Mouse (Mus musculus) erythroblast, embryonic 14.5 days (primary cell): ENCODE data around the gene Rsph10b. TPM values are rescaled to one million over a fixed set of nuclear protein-coding genes. Genes with fewer than 3 reads are reported as not detected.
A peak's percentile ranks its signal among the peaks of the same experiment; 100 is the strongest.

Experiments
- H3K27me3 ChIP-seq: 2 replicates; pipeline ENCODE4 v1.6.1; 2012; ENCODE audit warnings: inconsistent platforms; ENCODE audit not compliant: control insufficient read depth
- H3K36me3 ChIP-seq: 2 replicates; pipeline ENCODE4 v1.6.1; 2012; ENCODE audit warnings: mild to moderate bottlenecking, inconsistent platforms; ENCODE audit not compliant: control insufficient read depth
- H3K4me1 ChIP-seq: 2 replicates; pipeline ENCODE4 v1.6.1; 2012; ENCODE audit warnings: inconsistent platforms; ENCODE audit not compliant: control insufficient read depth
- H3K4me3 ChIP-seq: replicated peaks from 2 replicates; pipeline ENCODE3; 2012; ENCODE audit warnings: moderate library complexity, mild to moderate bottlenecking, inconsistent platforms
- H3K9me3 ChIP-seq: 2 replicates; pipeline ENCODE4 v1.6.1; 2012; ENCODE audit warnings: low read length, inconsistent platforms, mixed read lengths; ENCODE audit not compliant: control insufficient read depth
- GATA1 ChIP-seq: IDR thresholded peaks from 2 replicates; pipeline ENCODE4 v1.6.1; 2012; ENCODE audit warnings: low read length, inconsistent platforms, mixed read lengths
- TAL1 ChIP-seq: IDR thresholded peaks from 3 replicates; pipeline ENCODE4 v1.6.1; 2012; ENCODE audit warnings: low read length, inconsistent platforms, mixed read lengths
- polyA plus RNA-seq: library from polyadenylated mRNA; stranded (reverse); fragments of >175 nt; gene quantifications from 2 replicates; pipeline ENCODE4 v1.2.3, GENCODE M21; 2012

The Rsph10b gene
- 0.05 TPM in 2 replicates for polyA plus RNA-seq

DNA sequence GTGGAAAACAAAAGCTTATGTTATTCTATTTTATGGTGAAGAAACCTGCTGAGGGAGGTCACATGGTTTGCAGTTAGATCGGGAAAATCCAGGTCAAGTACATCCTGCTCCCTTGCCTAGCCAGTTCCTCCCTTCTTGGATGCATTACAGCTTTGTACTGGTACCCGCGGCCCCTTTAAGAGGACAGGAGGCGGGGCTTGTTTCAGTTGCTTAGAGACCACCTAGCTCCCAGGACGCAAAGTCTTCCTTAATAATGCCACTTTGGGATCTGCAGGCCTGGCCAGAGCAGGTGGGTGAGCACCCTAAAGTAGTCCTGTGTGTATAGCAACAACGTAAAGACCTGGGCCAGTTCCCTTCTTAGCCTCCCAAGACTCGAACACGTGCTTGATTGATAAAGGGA lies at the start of gene Rsph10b:
Gene Rsph10b, plus strand, starts transcription at position 205 of the 400 bp plus-strand sequence.
- H3K36me3 ChIP-seq = peaks cover 56% of the 10 kb centered on the region
- H3K4me3 ChIP-seq = no peak within 1 kb of the TSS
- H3K9me3 ChIP-seq = no peaks in the 10 kb centered on the region
- TF ChIP-seq GATA1 = no peak
- TF ChIP-seq TAL1 = no peak
- peaks cover 10% of the 10 kb centered on the region for H3K4me1 ChIP-seq
- no peaks in the 10 kb centered on the region for H3K27me3 ChIP-seq

DNA sequence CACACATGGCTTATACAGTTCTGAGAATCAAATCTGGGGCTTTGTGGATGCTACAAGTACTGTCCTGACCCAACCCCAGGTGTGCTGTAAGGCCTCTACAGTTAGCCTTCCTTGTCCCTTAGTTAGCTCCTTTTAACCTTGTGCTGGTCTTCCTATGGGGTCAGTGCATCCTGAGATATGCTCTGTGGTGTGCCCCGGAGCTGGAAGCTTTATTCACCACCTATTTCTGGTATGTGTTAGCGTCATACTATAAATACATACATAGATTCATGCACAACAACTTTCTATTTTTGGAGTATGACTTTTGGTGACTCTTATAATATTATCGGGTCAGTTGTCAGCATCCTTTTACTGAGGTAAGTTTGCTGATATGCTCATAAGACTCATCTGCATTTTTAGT lies 47.6 kb upstream of the Rsph10b start:
- no peaks in the 10 kb centered on the region; the same call in 1 of the 2 replicates for H3K4me1 ChIP-seq
- H3K27me3 ChIP-seq = no peaks in the 10 kb centered on the region; the same call in 1 of the 2 replicates
- peaks cover 100% of the 10 kb centered on the region for H3K36me3 ChIP-seq
- no peak for TF ChIP-seq GATA1
- TF ChIP-seq TAL1 = no peak
- no peak overlapping the region for H3K4me3 ChIP-seq
- H3K9me3 ChIP-seq = peaks cover 27% of the 10 kb centered on the region

DNA sequence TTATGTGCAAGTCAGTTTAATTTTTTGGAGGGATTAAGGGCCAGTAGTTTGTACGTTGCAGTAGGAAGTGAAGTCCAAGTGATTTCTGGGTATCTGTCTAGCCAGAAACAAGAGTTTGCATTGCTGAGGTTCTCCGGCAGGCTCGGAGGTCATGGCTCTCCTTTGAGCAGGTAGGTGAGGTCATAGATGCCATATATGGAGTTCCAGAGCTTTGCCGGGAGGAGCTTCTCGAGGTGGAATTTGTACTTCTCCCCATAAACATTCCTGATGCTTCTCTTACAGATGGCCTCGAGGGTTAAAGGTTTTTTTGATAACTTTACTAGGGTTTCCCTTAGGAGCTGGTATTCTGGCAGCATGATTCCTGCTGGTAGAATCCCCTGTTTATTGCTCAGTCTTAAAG lies 42.1 kb upstream of the Rsph10b start:
- H3K9me3 ChIP-seq = peaks cover 4% of the 10 kb centered on the region

DNA sequence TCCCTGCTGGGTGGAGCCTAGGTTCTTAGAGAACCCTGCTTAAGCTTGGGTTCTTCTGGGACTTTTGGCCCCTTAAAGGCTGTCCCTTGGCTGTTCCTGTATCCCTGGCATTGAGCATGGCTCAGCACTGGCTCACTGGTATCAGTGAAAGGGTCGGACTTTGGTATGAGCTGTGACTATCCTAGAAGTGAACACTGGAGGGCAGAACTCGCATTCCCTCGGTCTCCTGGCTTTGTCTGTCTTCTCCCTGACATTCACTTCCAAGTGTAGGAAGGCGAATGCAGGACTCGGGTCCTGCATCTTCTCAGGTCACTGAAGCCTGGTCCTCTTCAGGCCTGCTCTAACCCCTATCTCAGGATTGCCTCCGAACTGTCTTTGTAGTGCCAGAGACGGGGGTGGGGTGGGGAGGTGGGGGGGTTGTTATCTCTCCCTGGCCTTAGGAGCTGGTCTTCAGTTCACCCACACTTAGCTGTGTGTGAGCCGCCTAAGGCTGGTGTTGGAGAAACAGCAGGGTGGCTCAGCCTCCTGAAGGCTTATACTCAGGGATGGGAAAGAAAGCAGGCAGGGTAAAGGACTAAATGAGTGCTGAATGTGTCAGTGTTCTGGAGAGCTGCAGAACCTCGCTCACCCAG lies 40.5 kb upstream of the Rsph10b start:
- H3K4me1 ChIP-seq = peaks cover 24% of the 10 kb centered on the region
- no peak overlapping the region for H3K4me3 ChIP-seq
- peaks cover 100% of the 10 kb centered on the region for H3K36me3 ChIP-seq
- no peaks in the 10 kb centered on the region for H3K27me3 ChIP-seq
- no peaks in the 10 kb centered on the region for H3K9me3 ChIP-seq
- no peak for TF ChIP-seq TAL1
- no peak for TF ChIP-seq GATA1

More for the DNA sequence above, 42.1 kb upstream of the Rsph10b start:
- Histone ChIP-seq H3K4me3 (no peak overlapping the region), H3K36me3 (peaks cover 100% of the 10 kb centered on the region), H3K4me1 (peaks cover 24% of the 10 kb centered on the region), H3K27me3 (no peaks in the 10 kb centered on the region; the same call in 1 of the 2 replicates)
- TF ChIP-seq TAL1 (no peak), GATA1 (no peak)

DNA sequence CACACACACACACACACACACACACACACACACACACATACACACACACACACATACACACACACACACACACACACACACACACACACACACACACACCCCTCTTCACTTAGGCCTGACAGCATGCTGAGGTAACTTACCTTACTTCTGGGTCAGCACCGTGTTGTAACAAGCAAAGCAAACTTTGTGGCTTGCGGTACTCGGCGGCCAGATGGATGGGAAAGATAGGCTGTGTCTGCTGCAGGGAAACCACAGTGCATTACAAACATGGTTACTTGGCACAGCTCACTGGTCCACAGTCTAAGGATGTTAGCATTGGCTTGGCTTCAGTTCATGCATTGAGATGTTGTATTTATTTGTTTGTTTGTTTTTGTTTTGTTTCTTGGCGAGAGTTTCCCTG lies 39.4 kb upstream of the Rsph10b start:
- H3K4me3 ChIP-seq = no peak overlapping the region
- no peaks in the 10 kb centered on the region for H3K9me3 ChIP-seq
- peaks cover 100% of the 10 kb centered on the region for H3K36me3 ChIP-seq
- TF ChIP-seq GATA1 (peak; percentile 24; the same call in 1 of the 2 replicates), TAL1 (no peak)
- H3K27me3 ChIP-seq = no peaks in the 10 kb centered on the region
- peaks cover 24% of the 10 kb centered on the region for H3K4me1 ChIP-seq

DNA sequence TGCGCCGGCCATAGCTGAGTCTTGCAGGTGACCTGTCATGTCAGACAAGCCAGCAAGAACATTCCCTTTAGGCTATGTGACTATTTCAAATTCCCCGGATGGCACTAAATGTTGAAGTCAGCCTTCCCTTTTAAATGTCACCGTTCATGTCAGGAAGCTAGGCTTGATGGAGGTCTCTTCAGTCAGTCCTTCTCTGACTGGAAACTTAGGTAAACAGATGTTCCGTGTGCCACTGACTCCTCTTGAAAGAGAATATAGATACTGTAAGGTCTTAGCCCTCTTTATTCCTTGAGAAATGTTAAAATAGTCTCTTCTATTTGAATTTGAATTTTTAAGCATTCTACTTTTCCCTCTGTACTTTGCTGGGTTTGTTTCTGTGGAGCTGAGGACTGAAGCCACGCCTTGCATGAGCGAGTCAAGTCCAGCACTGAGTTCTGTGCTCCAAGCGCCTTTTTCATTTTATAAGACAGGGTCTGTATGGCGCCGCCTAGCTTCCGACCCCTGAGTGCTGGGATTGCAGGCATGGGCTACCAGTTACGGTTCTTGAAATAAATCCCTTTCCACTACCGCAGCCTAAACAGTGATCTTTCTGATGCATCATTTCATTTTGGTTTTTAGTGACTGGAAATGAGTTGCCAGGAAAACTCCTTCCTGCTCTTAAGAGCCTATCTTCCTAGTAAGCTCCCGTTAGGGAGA lies 35.1 kb upstream of the Rsph10b start, which contains the start of gene Ankrd61:
Gene Ankrd61, minus strand, starts transcription at position 51 of the 696 bp plus-strand sequence.
- Histone ChIP-seq H3K9me3 (no peaks in the 10 kb centered on the region), H3K27me3 (no peaks in the 10 kb centered on the region), H3K4me3 (no peak within 1 kb of the TSS), H3K36me3 (peaks cover 100% of the 10 kb centered on the region), H3K4me1 (peaks cover 20% of the 10 kb centered on the region)
- TF ChIP-seq GATA1 = no peak
- TF ChIP-seq TAL1 = no peak

DNA sequence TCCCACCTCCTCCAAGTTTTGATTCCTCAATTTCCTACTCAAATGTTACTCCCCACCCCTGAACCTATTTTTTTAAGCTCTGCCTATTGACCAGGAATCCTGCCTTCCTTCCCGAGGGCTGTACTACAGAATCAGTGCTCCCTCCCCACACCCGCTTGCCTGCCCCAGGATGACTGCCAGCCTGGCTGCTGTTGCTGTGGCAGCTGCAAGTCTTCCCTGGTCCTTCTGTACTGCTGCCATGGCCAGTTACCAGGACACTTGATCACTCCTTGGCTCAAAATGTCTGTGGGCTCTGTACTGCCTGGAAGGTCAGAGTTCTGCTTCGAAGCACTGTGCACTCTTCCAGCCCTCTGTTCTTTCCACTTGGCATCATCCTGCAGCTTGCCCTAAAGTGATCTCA lies 30.7 kb upstream of the Rsph10b start:
- no peak overlapping the region for H3K4me3 ChIP-seq
- H3K4me1 ChIP-seq = peaks cover 40% of the 10 kb centered on the region
- H3K36me3 ChIP-seq = peaks cover 100% of the 10 kb centered on the region
- H3K9me3 ChIP-seq = no peaks in the 10 kb centered on the region
- no peaks in the 10 kb centered on the region for H3K27me3 ChIP-seq
- TF ChIP-seq TAL1 (no peak), GATA1 (no peak)

DNA sequence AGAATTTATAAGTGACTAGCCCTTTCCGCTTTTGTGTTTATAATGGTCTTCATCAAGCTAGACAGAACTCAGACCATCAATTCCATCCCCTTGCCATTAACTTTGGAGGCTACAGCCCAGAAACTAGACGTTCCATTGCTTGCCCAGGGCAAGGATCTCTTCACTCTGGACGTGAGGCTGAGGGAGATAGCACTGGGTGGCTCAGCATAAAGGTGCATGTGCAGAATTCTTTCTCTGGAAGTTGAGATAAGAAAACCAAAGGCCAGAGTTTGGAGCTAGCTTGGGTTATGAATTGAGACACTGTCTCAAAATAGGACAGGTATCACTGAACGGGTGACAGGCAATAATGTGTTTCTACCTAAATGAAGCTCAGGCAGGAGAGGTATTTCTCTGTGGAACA lies 29.0 kb upstream of the Rsph10b start:
- Histone ChIP-seq H3K27me3 (no peaks in the 10 kb centered on the region), H3K36me3 (peaks cover 95% of the 10 kb centered on the region), H3K4me3 (no peak overlapping the region), H3K4me1 (peaks cover 54% of the 10 kb centered on the region), H3K9me3 (no peaks in the 10 kb centered on the region)
- TF ChIP-seq GATA1 = no peak
- no peak for TF ChIP-seq TAL1

DNA sequence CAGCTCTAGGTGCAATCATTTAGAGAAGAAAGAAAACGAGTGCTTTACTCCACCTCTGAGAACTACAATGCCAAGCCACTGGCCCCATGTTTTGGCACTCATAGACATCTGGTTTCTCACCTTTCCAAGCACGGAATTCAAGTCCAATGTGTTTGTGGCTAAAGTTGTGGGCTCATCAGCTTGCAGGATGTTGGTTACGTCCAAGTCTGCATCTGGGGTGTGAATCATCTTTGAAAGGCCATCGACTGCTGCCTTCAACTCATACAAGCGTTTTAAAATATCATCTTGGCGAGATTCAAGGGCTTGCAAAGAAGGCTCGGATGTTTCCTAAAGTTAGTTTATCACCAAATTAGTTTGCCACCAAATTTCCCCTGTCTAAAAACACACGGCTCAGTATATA lies 26.4 kb upstream of the Rsph10b start:
- no peaks in the 10 kb centered on the region for H3K9me3 ChIP-seq
- H3K36me3 ChIP-seq = peaks cover 69% of the 10 kb centered on the region
- TF ChIP-seq TAL1 (no peak), GATA1 (no peak)
- no peak overlapping the region for H3K4me3 ChIP-seq
- no peaks in the 10 kb centered on the region for H3K27me3 ChIP-seq
- peaks cover 70% of the 10 kb centered on the region for H3K4me1 ChIP-seq
